Mouse (Mus musculus): ENCODE data around the gene Ly6g6c.

DNA sequence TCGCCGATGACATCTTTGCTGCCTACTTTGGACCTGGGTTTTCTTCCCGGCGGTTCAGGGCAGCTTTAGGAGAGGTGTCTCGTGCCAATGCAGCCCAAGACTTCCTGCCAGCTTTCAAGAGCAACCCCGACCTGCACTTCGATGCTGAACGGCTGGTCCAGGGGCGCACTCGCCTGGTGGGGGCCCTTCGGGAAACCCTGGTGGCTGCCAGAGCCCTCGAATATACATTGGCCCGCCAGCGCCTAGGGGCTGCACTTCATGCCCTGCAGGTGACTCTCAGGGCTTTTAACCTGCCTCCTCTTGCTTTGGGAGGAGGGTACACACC lies 47.5 kb upstream of the Ly6g6c start:
- TF ChIP-seq POLR2A (IDR thresholded peaks at IDR 0.05; ENCODE audit: low read depth, low read length) (no peak), CTCF (IDR thresholded peaks at IDR 0.05; ENCODE audit: extremely low read depth, insufficient read length, insufficient replicate concordance, low read depth, low read length) (no peak)
